Mouse (Mus musculus): ENCODE measurements around the gene Tubg1.
A peak's percentile ranks its signal among the peaks of the same experiment; 100 is the strongest.

The Tubg1 gene

GRCm38 (mm10) chr11:101119761-101120544, at the start of gene Tubg1, which contains the start of gene Retreg3:
Gene Tubg1 (plus strand): TSS chr11:101119938.
Gene Retreg3 (minus strand): TSS chr11:101119893.
- peak; percentile 100 for DNase-seq (ENCODE audit: low read depth, low spot score)

GRCm38 (mm10) chr11:101070189-101070527, 49.6 kb upstream of the Tubg1 start:
- no peak for DNase-seq (ENCODE audit: low read depth, low spot score)

- DNase-seq (ENCODE audit: low read depth, low spot score) = no peak
These were observed 48.8 kb upstream of the Tubg1 start for GRCm38 (mm10) chr11:101070987-101071386.

DNA sequence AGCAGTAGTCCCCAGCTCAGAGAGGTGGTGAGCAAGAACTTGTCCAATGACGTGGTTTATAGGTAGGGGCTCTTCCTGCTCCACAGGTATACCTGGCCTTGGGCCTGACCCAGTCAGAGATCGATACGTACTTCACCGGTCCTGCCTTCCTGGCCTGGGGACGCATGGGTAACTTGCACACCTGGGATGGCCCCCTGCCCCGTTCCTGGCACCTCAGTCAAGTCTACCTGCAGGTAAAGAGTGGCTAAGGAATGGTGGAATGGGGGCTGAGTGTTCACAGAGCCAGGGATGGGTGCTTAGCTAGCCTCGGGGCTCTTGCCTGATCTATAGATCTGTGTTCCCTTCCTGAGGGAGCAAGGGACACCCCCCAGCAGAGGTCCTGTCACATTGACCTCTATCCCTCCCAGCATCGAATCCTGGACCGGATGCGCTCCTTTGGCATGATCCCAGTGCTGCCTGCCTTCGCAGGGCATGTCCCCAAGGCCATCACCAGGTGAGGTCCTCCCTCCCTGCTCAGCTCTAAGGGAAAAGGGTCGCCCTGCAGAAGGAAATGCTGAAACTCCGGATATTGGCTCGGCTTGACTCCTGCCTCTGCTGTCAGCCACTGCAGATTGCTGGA, 47.8 kb upstream of the Tubg1 start:
- no peak for DNase-seq (ENCODE audit: low read depth, low spot score)

- DNase-seq (ENCODE audit: low read depth, low spot score) = no peak
These were observed 41.6 kb upstream of the Tubg1 start, which contains the start of gene Hsd17b1 for GRCm38 (mm10) chr11:101078121-101078520. Gene Hsd17b1 (plus strand): TSS chr11:101078411.

DNA sequence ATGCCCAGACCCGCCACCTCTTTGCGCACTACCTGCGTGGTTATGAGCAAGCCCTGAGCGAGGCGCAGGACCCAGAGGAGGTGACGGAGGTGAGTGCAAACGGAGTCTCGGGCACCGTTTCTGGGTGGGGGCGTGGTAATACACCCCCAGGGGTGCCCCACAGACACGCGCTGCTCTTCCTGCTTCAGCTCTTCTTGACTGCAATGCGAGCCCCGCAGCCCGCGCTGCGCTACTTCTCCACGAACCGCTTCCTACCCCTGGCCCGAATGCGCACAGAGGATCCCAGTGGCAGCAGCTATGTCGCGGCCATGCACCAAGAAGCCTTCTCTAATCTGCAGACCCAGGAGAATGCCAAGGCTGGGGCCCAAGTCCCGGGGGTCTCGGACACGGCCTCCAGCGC, 40.0 kb upstream of the Tubg1 start:
- no peak for DNase-seq (ENCODE audit: low read depth, low spot score)

DNA sequence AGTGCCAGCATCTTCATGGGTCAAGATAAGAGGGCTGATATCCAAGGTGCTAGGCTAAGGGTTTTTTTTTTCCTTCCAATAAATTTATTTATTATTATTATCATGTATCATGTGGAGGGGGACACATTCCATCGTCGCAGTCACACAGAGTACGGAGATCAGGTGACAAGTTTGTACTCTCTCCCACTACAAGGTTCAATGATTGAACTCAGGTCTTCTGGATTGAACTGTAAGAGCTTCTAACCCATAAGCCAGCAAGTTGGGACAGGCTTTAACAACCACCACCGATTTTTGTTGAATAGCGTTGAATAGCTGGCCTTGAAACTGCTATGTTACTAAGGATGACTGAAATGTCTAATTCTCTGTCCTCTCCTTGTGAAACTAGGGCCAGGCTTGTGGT, 39.3 kb upstream of the Tubg1 start:
- DNase-seq (ENCODE audit: low read depth, low spot score) = no peak

DNA sequence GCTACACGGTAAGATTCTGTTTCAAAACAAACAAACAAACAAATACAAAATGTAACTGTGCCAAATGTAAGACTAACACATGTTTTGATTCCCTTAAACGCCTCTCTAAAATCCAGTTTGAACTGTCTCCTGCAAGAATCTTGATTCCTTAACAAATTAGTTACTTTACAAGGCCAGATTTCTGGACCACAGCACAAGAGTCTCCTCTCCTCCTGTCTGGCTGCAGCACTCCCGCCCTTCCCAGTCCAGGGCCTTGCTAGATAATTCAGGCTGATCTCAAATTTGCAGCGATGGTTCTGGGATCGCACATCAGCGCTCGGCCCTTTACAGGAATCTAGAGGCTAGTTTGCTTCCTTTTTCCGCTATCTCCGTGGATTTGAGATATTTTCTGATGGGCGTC, 38.1 kb upstream of the Tubg1 start:
- no peak for DNase-seq (ENCODE audit: low read depth, low spot score)

- peak; percentile 80 for DNase-seq (ENCODE audit: low read depth, low spot score)
These were observed 37.3 kb upstream of the Tubg1 start, which contains the start of gene Coasy for GRCm38 (mm10) chr11:101082208-101083082. Gene Coasy (plus strand): TSS chr11:101082565.

DNA sequence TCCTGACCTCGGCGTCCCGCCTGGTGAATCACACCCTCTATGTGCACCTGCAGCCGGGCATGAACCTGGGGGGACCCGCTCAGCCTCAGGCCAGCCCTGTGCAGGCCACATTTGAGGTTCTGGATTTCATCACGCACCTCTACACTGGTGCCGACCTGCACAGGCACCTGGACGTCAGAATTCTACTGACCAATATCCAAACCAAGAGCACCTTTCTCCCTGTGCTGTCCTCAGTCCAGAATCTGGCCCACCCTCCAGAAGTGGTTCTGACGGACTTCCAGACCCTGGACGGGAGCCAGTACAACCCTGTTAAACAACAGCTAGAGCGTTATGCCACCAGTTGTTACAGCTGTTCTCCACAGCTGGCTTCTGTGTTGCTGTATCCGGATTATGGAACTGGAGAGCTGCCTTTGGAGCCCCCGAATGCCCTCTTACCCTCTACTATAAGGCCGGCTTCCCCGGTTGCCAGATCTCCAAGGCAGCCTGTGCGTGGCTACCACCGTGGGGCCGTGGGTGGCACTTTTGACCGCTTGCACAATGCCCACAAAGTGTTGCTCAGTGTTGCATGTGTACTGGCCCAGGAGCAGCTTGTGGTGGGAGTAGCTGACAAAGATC, 36.5 kb upstream of the Tubg1 start:
- no peak for DNase-seq (ENCODE audit: low read depth, low spot score)

- no peak for DNase-seq (ENCODE audit: low read depth, low spot score)
These were observed 35.5 kb upstream of the Tubg1 start for GRCm38 (mm10) chr11:101084246-101084645.

DNA sequence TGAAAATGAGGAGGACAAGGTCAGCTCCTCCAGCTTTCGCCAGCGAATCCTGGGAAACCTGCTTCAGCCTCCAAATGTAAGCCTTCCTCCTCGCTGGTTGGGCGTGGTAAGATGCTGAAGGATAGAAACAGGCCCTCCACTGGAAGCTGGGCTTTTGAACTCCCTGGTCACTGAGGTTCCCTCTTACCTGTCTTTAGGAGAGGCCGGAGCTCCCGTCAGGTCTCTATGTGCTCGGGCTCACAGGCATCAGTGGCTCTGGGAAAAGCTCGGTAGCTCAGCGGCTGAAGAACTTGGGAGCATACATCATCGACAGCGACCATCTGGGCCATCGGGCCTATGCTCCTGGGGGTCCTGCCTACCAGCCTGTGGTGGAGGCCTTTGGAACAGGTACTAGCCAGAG, 34.9 kb upstream of the Tubg1 start:
- DNase-seq (ENCODE audit: low read depth, low spot score) = no peak

- no peak for DNase-seq (ENCODE audit: low read depth, low spot score)
These were observed 34.0 kb upstream of the Tubg1 start for GRCm38 (mm10) chr11:101085617-101086322.

- no peak for DNase-seq (ENCODE audit: low read depth, low spot score)
These were observed 33.4 kb upstream of the Tubg1 start for GRCm38 (mm10) chr11:101086323-101086674.

DNA sequence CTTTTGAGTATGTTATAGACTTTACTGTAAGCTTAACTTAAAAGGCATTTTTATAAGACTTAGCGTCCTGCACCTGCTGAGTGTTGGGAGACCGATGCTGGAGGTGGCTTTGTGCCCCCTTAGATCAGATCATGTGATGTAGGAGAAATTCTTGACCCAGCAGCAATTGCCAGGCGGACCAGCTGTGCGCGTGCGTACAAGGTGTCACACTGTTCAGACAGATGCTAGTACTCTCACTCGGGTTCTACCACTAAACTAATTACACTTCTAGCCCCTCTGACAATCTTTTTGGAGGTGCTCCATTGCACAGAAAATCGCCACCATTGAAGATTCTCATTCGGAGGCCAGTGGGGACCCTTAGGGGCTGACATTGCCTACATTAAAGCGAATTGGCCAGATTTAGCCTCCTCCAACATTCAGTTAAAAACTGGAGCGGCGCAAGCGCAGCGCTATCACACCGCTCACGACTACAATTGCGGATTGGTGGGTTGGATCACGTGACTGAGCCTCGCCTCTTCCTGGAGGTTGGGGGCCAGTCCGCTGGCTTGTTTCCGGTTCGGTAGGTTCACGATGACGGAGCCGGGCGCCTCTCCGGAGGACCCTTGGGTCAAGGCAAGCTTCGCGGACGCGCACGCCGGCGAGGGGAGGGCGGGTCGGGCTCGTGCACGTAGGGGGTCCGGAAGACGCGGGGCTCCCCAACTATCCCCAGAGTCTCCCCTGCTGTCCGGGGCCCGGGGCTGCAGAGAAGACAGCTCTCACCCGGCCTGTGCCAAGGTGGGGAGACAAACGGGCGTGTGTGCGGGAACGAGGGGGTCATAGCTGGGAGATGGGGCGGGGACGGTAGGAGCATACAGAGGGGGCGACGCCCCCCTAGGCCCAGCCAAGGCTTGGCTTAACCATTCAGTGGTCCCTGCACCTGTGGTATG, 32.7 kb upstream of the Tubg1 start, which contains the start of gene Mlx:
TSS of gene Mlx (plus strand) at position 522 of the 926 bp plus-strand sequence.
- DNase-seq (ENCODE audit: low read depth, low spot score) = peak; percentile 85

DNA sequence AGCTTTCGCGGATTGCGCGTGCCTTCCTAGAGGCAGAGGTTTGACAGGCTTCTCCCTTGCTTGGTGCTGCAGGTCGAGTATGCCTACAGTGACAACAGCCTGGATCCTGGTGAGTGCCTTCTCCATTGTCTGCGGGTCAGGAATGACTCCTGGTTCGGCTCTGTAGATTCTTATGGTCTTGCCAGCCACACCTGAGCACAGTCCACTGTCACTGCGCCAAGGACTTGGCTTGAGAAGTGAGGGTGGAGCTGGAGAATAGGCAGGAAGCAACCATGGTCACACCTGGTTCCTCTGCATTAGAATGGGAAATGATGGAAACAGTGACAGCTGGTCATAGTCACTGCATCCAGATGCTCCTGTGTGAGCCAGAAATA, 32.1 kb upstream of the Tubg1 start:
- DNase-seq (ENCODE audit: low read depth, low spot score) = no peak

GRCm38 (mm10) chr11:101089931-101090330, 29.8 kb upstream of the Tubg1 start:
- no peak for DNase-seq (ENCODE audit: low read depth, low spot score)

- no peak for DNase-seq (ENCODE audit: low read depth, low spot score)
These were observed 24.8 kb upstream of the Tubg1 start for GRCm38 (mm10) chr11:101094930-101095313.

DNA sequence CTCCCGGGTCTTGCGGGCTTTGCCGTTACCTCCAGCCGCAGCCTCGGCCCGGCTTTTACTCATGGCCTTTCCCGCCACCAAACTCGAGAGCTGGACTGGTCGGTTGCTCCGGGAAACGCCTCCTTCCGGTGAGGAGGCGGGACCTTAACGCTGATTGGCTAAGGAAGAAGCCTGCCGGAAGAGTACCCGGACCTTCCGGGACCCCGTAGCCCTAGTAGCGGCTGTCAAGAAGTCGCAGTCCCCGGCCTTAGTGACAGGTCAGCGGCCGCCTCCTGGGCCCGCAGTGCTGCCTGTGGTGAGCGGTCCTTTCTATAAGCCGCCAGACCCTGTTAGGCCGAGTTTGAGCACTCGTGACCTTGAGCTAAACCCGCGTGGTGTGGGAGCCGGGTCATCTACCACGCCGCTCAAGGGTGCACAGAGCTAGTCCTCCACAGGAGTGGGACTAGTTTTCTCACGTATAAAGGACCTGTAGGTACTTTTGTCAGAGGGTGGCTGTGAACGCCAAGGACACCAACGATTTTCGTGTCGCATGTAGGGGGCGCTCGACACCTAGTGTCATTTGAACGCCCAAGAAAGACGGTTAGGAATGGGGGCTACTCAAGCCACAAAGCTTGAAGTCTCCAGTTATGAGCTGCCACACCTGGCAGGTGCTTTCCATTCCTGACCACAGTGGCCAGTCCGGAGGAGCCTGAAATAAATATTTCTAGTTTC, 24.3 kb upstream of the Tubg1 start, which contains the start of gene Psmc3ip:
TSS of gene Psmc3ip (minus strand) at position 123 of the 711 bp plus-strand sequence.
- DNase-seq (ENCODE audit: low read depth, low spot score) = peak; percentile 95
